Mouse (Mus musculus) natural killer cell, adult 2 months (primary cell): ENCODE data around the gene Psmd3.
A peak's percentile ranks its signal among the peaks of the same experiment; 100 is the strongest.
"Not testable (repeated sequence)": the region's sequence is repeated elsewhere in the genome, so short reads cannot be mapped to it uniquely, and the experiment has no call there.

ENCODE experiments used
- DNase-seq, 2 experiments: peaks; one replicate each; pipeline ENCODE4 v3.0.0; 2022; ENCODE audit warnings: low spot score in 2 of 2

Psmd3 gene

GRCm38 (mm10) chr11:98688009-98688408 lies 5.7 kb downstream of the Psmd3 start:
- no peak for DNase-seq

GRCm38 (mm10) chr11:98693201-98693600 lies 10.8 kb downstream of the Psmd3 start:
- DNase-seq = no peak

- no peak for DNase-seq
Observed at GRCm38 (mm10) chr11:98693746-98694145, 11.4 kb downstream of the Psmd3 start.

GRCm38 (mm10) chr11:98694301-98694700 lies 11.9 kb downstream of the Psmd3 start:
- DNase-seq = no peak

- DNase-seq = no peak
Observed at GRCm38 (mm10) chr11:98695408-98695807, 13.1 kb downstream of the Psmd3 start.

- DNase-seq = no peak
Observed at GRCm38 (mm10) chr11:98696454-98697216, 14.3 kb downstream of the Psmd3 start.

GRCm38 (mm10) chr11:98697225-98697624 lies 14.9 kb downstream of the Psmd3 start:
- no peak for DNase-seq

GRCm38 (mm10) chr11:98698849-98699640 lies 16.7 kb downstream of the Psmd3 start:
- DNase-seq = no peak

- DNase-seq = peak; percentile 60 to 77
Observed at GRCm38 (mm10) chr11:98699911-98700310, 17.6 kb downstream of the Psmd3 start.

GRCm38 (mm10) chr11:98701213-98701670 lies 18.9 kb downstream of the Psmd3 start, which contains the start of gene Csf3:
Csf3 (plus strand) TSS chr11:98701263.
- no peak for DNase-seq

GRCm38 (mm10) chr11:98702323-98702722 lies 20.0 kb downstream of the Psmd3 start:
- DNase-seq = no peak

- DNase-seq = no peak
Observed at GRCm38 (mm10) chr11:98705021-98705420, 22.7 kb downstream of the Psmd3 start.

GRCm38 (mm10) chr11:98707401-98708281 lies 25.3 kb downstream of the Psmd3 start:
- no peak for DNase-seq

- DNase-seq = no peak
Observed at GRCm38 (mm10) chr11:98708282-98708956, 26.1 kb downstream of the Psmd3 start.

GRCm38 (mm10) chr11:98709001-98709741 lies 26.8 kb downstream of the Psmd3 start:
- no peak for DNase-seq

GRCm38 (mm10) chr11:98710416-98711045 lies 28.2 kb downstream of the Psmd3 start:
- DNase-seq = peak; percentile 44 to 62

- DNase-seq = no peak
Observed at GRCm38 (mm10) chr11:98711046-98711434, 28.7 kb downstream of the Psmd3 start.

GRCm38 (mm10) chr11:98712009-98712408 lies 29.7 kb downstream of the Psmd3 start:
- DNase-seq = not testable (repeated sequence)

- DNase-seq = no peak
Observed at GRCm38 (mm10) chr11:98713703-98714102, 31.3 kb downstream of the Psmd3 start.

GRCm38 (mm10) chr11:98715946-98716345 lies 33.6 kb downstream of the Psmd3 start:
- DNase-seq = no peak
